Mouse (Mus musculus): Measurements from ENCODE around the gene Pde4c.

Gene Pde4c

DNA sequence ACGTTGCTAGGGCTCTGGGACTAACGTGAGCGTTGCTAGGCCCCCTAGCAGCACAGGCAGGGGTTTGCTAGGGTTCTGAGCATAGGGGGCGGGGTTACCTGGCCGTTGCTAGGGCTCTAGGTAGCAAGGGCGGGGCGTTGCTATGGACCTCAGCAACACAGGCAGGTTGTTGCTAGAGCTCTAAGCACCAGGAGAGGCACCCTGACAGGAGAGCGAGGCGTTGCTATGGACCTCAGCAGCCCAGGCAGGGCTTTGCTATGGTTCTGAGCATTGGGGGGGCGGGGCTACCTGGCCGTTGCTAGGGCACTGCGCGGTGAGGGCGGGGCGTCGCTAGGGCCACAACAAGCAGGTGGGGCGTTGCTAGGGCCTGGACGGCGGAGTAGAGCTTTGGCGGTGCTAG, 69.2 kb downstream of the Pde4c start:
- no peak for DNase-seq

DNA sequence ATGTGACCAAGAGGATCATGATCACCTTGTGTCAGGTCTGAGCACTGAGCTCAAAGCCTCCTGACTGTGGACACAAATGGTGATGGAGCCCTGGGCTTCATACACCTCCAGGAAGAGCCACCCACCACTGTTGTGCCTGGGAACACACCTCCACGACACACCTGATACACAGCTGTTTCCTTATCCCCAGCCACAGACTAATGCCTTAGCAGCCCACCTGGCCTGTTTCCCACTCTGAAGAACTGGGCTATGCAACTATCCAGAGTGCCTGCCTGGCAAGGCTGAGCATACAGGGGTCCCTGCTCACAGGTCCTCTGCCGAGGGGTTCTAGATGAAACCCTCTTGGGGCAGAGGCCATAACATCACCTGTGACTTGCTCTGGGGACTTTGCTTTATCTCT, 70.7 kb downstream of the Pde4c start:
- no peak for DNase-seq

DNA sequence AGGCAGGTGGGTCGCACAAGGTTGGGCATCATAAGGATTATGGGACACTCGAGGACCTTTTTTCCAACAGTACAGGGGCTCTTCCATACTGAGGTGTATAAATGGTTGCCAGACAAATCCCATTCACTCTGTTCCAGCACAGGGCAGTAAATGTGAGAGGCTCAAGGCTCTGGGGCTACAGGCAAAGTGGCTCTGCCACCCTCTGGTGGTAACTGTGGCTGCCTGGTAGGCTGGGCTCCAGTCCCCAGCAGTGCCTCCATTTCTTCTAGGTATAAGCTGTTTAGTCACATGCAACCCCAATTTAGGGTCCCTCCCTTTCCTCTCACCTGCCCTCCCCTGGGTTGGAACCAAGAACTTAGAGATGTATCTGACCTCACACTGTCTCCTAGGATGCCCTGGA, 71.8 kb downstream of the Pde4c start:
- DNase-seq: no peak

DNA sequence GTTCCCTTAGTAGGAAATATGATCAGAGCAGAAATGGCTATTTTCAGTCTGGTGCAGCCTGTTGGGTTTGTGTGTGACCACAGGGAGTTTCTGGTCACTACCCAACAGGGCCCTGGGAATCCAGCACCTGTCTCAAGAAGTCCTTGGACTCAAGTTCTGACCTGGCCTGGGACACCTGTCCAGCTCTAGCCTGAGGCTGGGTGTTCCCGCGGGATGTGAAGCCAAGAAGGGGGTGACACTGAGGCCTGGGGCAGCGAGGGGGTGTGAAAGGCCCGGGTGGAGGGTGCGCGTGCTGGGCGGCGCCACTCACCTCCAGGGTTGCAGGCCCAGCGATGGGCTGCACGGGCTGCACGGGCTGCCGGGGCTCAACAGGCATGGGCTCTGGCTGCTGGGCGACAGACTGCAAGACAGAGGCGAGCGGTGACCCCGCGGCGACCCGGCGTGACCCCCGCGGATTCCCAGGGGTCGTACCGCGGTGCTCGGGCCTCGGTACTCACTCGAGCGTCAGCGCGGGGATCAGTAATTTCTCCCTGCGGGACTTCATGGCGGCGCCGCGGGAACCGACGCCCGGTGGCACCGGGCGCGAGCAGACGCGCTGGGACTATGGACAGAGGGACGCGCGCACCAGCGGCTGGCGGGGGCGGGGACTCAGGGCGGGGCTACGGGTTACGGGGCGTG, 73.0 kb downstream of the Pde4c start:
- no peak for DNase-seq

DNA sequence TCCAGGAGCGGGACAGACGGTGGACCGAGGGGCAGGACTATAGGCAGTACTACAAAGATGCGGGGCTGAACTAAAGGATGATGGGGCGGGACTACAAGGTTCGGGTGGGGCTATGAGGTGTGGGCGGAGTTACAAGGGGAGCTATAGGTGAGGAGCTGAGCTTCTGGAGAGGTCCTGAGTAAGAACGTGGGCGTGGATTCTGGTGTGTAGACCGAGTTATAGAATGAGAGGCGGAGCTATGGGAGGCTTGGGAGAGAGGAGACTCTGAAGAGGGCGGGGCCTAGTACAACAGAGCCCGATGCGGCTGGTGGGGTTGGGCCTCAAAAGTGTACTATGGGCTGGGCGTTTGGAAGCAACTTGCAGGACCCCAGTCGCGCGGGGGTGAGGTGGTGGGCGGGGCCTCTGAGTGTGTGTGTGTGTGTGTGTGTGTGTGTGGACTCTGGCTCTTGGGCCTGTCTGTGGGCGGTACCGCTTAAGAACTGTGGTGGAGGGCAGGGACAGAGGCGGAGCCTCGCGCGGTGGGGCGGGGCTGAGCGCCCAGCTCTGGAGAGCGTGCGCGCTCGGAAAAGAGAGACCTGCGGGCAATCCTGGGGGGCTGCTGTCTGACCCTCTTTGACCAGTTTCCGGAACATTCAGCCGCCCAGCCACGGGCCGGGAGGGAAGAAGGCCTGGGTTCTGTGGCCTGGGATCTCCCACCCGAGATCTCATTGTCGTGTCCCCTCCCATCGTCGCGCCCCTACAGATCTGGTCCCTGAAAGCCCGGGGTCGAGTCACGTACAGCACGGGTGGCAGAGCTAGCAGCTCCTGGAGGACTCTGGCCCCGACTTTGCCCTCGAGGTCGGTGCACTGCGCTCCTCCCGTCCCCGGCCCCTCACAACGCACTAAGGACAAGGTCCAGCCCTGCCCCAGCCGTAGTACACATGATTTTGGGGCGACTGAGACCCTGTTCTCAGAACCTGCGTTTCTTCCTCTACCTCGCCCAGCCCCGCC, 73.9 kb downstream of the Pde4c start:
- peak; percentile 79 to 85 for DNase-seq

DNA sequence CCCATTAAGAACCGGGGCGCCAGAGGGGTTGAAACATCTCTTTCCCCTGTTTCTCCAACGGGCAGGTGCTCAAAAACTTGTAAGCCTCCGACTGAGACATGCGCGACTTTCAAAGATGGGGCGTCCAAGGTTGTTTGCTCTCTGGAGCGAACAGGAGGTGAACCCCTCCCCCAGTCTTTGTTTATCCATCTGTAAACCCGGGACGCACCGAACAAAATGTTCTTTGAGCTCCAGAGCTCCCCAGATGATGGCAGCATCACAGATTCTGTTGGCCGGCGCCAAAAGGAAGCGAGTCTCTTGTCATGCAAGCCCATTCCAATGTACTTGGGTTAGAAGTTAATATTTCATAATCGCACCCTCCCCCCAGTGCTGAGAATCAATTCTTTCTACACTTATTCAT, 74.8 kb downstream of the Pde4c start:
- DNase-seq: no peak

DNA sequence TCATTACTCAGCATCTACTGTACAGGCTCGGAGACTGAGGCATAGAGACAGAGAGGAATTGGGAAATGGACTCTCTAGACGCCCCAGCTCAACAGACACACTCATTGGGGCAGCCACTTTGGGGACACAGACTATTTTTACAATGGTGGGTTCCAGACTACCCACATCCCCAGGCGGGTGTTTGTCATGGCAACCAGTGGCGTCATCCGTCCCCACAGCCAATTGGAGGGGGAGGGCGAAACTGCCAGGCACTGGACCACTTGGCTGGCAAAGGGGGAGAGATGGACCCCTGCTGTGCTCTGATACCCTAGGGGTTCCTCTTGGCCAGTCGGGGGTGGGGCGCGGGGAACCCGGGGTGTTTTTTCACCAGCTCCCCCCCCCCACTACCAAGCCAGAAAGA, 77.1 kb downstream of the Pde4c start:
- DNase-seq: peak in 1 of 2 experiments; percentile 57

Data from thymus, postnatal 36 days (tissue).